Mouse (Mus musculus) hindbrain, embryonic 11.5 days (tissue): Measurements from ENCODE around the gene Phldb2. TPM values are rescaled to one million over a fixed set of nuclear protein-coding genes. Genes with fewer than 3 reads are reported as not detected.

Experiments
- ATAC-seq: fragments of 200-750 bp; cut with Nextera tagmentation; 2 replicates; pipeline ENCODE4 v1.8.0; 2017; ENCODE audit warnings: mild to moderate bottlenecking, moderate TSS enrichment, moderate library complexity; ENCODE audit not compliant: low FRiP score
- DNase-seq: peaks from one replicate; pipeline ENCODE4 v3.0.0-alpha.2; 2015; ENCODE audit warnings: low spot score
- H3K27ac ChIP-seq: fragments of 300-500 bp; sonication (generic); 2 replicates; pipeline ENCODE4 v1.5.1; 2014; ENCODE audit warnings: mild to moderate bottlenecking, low read depth, low read length
- H3K27me3 ChIP-seq: fragments of 300-500 bp; sonication (generic); 2 replicates; pipeline ENCODE4 v1.6.1; 2014; ENCODE audit warnings: mild to moderate bottlenecking, low read length, moderate library complexity, mixed read lengths; ENCODE audit not compliant: control insufficient read depth, insufficient read depth
- H3K36me3 ChIP-seq: fragments of 300-500 bp; sonication (generic); 2 replicates; pipeline ENCODE4 v1.6.1; 2014; ENCODE audit warnings: mild to moderate bottlenecking, low read length, moderate library complexity, mixed read lengths; ENCODE audit not compliant: control insufficient read depth, insufficient read depth
- H3K4me1 ChIP-seq: fragments of 300-500 bp; sonication (generic); replicated peaks from 2 replicates; pipeline ENCODE4 v1.6.1; 2014; ENCODE audit warnings: low read length, mixed read lengths; ENCODE audit not compliant: control insufficient read depth, insufficient read depth
- H3K4me2 ChIP-seq: fragments of 300-500 bp; sonication (generic); replicated peaks from 2 replicates; pipeline ENCODE4 v1.6.1; 2014; ENCODE audit warnings: mild to moderate bottlenecking, low read depth, low read length
- H3K4me3 ChIP-seq: fragments of 300-500 bp; sonication (generic); 2 replicates; pipeline ENCODE4 v1.5.1; 2014; ENCODE audit warnings: low read depth, low read length
- H3K9ac ChIP-seq: fragments of 300-500 bp; sonication (generic); 2 replicates; pipeline ENCODE4 v1.6.1; 2014; ENCODE audit warnings: low read depth, low read length
- H3K9me3 ChIP-seq: fragments of 300-500 bp; sonication (generic); 2 replicates; pipeline ENCODE4 v1.6.1; 2016; ENCODE audit warnings: low read length; ENCODE audit not compliant: control insufficient read depth
- WGBS: fragments of 180-500 bp; shearing (Covaris S2); extraction: QIAGEN DNeasy Blood & Tissue Kit; methylation state at CpG from one replicate; pipeline ENCODE4 v1.1.7; 2014; 5-methylcytosine and 5-hydroxymethylcytosine counted together
- polyA plus RNA-seq: library from polyadenylated mRNA; unstranded; fragments of >200 nt; fragmentation: Nextera tagmentation; extraction: Ambion mirVana; gene quantifications from 2 replicates; pipeline ENCODE4 v1.2.1, GENCODE M21; 2014

Gene Phldb2
- polyA plus RNA-seq, 1 experiment from 2014 or later: 31.5 TPM

- Histone ChIP-seq H3K9me3 (no peaks in the 10 kb centered on the region), H3K4me3 (no peak overlapping the region), H3K4me1 (no peaks in the 10 kb centered on the region), H3K4me2 (no peak overlapping the region), H3K27ac (no peak overlapping the region), H3K27me3 (no peaks in the 10 kb centered on the region), H3K9ac (no peak overlapping the region), H3K36me3 (no peaks in the 10 kb centered on the region)
- WGBS: 76% methylated on average over 6 of the region's 6 CpGs
- ATAC-seq: no peak
- no peak for DNase-seq
Measured at GRCm38 (mm10) chr16:45923731-45924424, 29.5 kb downstream of the Phldb2 start.

GRCm38 (mm10) chr16:45922546-45923229 lies 30.7 kb downstream of the Phldb2 start:
- Histone ChIP-seq H3K27ac (no peak overlapping the region), H3K9ac (no peak overlapping the region), H3K9me3 (no peaks in the 10 kb centered on the region), H3K27me3 (no peaks in the 10 kb centered on the region), H3K36me3 (no peaks in the 10 kb centered on the region), H3K4me2 (no peak overlapping the region), H3K4me1 (no peaks in the 10 kb centered on the region), H3K4me3 (no peak overlapping the region)
- ATAC-seq (no peak), DNase-seq (no peak)
- WGBS: 80% methylated on average over 8 of the region's 8 CpGs

- no peak overlapping the region for H3K27ac ChIP-seq
- no peak overlapping the region for H3K4me3 ChIP-seq
- H3K9ac ChIP-seq: no peak overlapping the region
- 78% methylated on average over 8 of the region's 8 CpGs for WGBS
- ATAC-seq (no peak), DNase-seq (no peak)
- H3K4me1 ChIP-seq: no peaks in the 10 kb centered on the region
- no peaks in the 10 kb centered on the region for H3K36me3 ChIP-seq
- H3K4me2 ChIP-seq: no peak overlapping the region
- H3K9me3 ChIP-seq: no peaks in the 10 kb centered on the region
- no peaks in the 10 kb centered on the region for H3K27me3 ChIP-seq
Measured at GRCm38 (mm10) chr16:45919572-45919971, 33.8 kb downstream of the Phldb2 start.

GRCm38 (mm10) chr16:45903595-45903994 lies 49.8 kb downstream of the Phldb2 start:
- Histone ChIP-seq H3K36me3 (no peaks in the 10 kb centered on the region), H3K4me3 (no peak overlapping the region), H3K4me1 (no peaks in the 10 kb centered on the region), H3K9ac (no peak overlapping the region), H3K9me3 (no peaks in the 10 kb centered on the region), H3K27ac (no peak overlapping the region), H3K4me2 (no peak overlapping the region), H3K27me3 (no peaks in the 10 kb centered on the region)
- 81% methylated on average over 8 of the region's 8 CpGs for WGBS
- ATAC-seq (no peak), DNase-seq (no peak)

GRCm38 (mm10) chr16:45898459-45898858 lies 54.9 kb downstream of the Phldb2 start:
- no peak for DNase-seq
- WGBS: 86% methylated on average over 3 of the region's 3 CpGs
- Histone ChIP-seq H3K9me3 (no peaks in the 10 kb centered on the region), H3K36me3 (no peaks in the 10 kb centered on the region), H3K4me3 (no peak overlapping the region), H3K27me3 (no peaks in the 10 kb centered on the region), H3K4me2 (no peak overlapping the region), H3K4me1 (no peaks in the 10 kb centered on the region), H3K9ac (no peak overlapping the region), H3K27ac (no peak overlapping the region)
- ATAC-seq: no peak

- H3K4me2 ChIP-seq: no peak overlapping the region
- ATAC-seq: no peak
- no peak for DNase-seq
- no peak overlapping the region for H3K9ac ChIP-seq
- 75% methylated on average over 2 of the region's 2 CpGs for WGBS
- H3K4me1 ChIP-seq: no peaks in the 10 kb centered on the region
- no peaks in the 10 kb centered on the region for H3K9me3 ChIP-seq
- H3K36me3 ChIP-seq: no peaks in the 10 kb centered on the region
- no peak overlapping the region for H3K4me3 ChIP-seq
- H3K27ac ChIP-seq: no peak overlapping the region
- H3K27me3 ChIP-seq: no peaks in the 10 kb centered on the region
Measured at GRCm38 (mm10) chr16:45896587-45896986, 56.8 kb downstream of the Phldb2 start.

GRCm38 (mm10) chr16:45894998-45895397 lies 58.4 kb downstream of the Phldb2 start:
- H3K4me1 ChIP-seq: no peaks in the 10 kb centered on the region
- no peaks in the 10 kb centered on the region for H3K9me3 ChIP-seq
- no peaks in the 10 kb centered on the region for H3K36me3 ChIP-seq
- DNase-seq (no peak), ATAC-seq (peak; percentile 25; the same call in 1 of the 2 replicates)
- H3K27me3 ChIP-seq: no peaks in the 10 kb centered on the region
- H3K4me2 ChIP-seq: no peak overlapping the region
- no peak overlapping the region for H3K9ac ChIP-seq
- WGBS: 47% methylated on average over 5 of the region's 5 CpGs
- H3K4me3 ChIP-seq: no peak overlapping the region
- H3K27ac ChIP-seq: no peak overlapping the region

- WGBS: 91% methylated on average over 2 of the region's 2 CpGs
Measured at GRCm38 (mm10) chr16:45893796-45894195, 59.6 kb downstream of the Phldb2 start.

GRCm38 (mm10) chr16:45892928-45893327 lies 60.5 kb downstream of the Phldb2 start:
- DNase-seq (peak; percentile 27), ATAC-seq (no peak)
- Histone ChIP-seq H3K27me3 (no peaks in the 10 kb centered on the region), H3K27ac (no peak overlapping the region), H3K4me1 (no peaks in the 10 kb centered on the region), H3K4me3 (no peak overlapping the region), H3K9ac (no peak overlapping the region), H3K36me3 (no peaks in the 10 kb centered on the region), H3K4me2 (no peak overlapping the region), H3K9me3 (no peaks in the 10 kb centered on the region)
- WGBS: 31% methylated on average over 1 of the region's 1 CpGs

More at GRCm38 (mm10) chr16:45893796-45894195, 59.6 kb downstream of the Phldb2 start:
- no peaks in the 10 kb centered on the region for H3K36me3 ChIP-seq
- no peaks in the 10 kb centered on the region for H3K9me3 ChIP-seq
- H3K27me3 ChIP-seq: no peaks in the 10 kb centered on the region
- no peak overlapping the region for H3K4me2 ChIP-seq
- no peak for ATAC-seq
- no peak overlapping the region for H3K27ac ChIP-seq
- no peak overlapping the region for H3K9ac ChIP-seq
- no peak overlapping the region for H3K4me3 ChIP-seq
- DNase-seq: no peak
- H3K4me1 ChIP-seq: no peaks in the 10 kb centered on the region
